13 mouse cellular contexts compared by ENCODE assay signal in the genomic region with DNA sequence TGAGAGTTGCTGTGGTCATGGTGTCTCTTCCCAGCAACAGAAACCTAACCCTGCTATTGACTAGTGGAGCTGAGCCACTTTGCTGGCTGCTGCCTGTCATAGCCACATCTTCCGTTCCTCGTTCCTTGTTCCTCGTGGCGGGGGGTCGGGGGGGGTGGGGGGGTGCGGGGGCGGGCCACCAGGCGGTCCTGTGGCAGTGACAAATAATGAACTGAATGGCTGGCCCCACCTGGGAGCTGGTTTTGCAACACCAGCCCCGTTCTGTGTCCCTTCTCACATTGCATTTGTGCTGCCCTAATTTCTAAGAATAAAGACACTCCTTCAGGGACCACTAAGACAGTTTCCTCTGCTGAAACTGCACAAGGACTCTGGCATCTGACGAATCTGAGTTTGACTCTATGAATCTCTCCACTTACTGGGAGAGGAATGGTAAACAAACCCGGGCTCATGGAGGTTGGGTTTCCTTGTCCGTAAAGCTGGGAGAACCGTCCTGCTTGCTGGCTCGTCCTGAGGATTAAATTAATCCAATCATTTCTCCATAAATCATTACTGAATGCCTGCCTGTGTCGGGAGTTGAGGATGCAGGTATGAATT. TPM values are rescaled to one million over a fixed set of nuclear protein-coding genes. Genes with fewer than 3 reads are reported as not detected.
DNase-seq lines count a peak whose midpoint lies in the region; ATAC-seq lines count a peak whose summit lies in the region.
"Had no signal": no experiment of that assay in that cellular context is flagged by ENCODE, and none has a peak within 500 bp of the region (broad histone marks: within the 10 kb centered on the region; RNA-seq: fewer than 3 reads in every experiment).

No protein-coding gene starts in this region.

- no peak overlapping the region for H3K9ac ChIP-seq in hindbrain, embryonic 16.5 days (ENCODE audit: low read depth, low read length)
- H3K9ac ChIP-seq: liver, embryonic 15.5 days had no signal

- H3K27ac ChIP-seq in heart, embryonic 10.5 days = 0 out of 2 replicates have a peak overlapping the region, but pooled peaks have one; percentile 33
- H3K27ac ChIP-seq in hindbrain, embryonic 16.5 days (ENCODE audit: low read depth, low read length) = peak overlapping the region; percentile 45; the same call in 1 of the 2 replicates
- H3K27ac ChIP-seq: left cerebral cortex, adult 2 months; liver, embryonic 15.5 days had no signal

- H3K4me3 ChIP-seq in heart, embryonic 10.5 days = no peak overlapping the region
- no peak overlapping the region for H3K4me3 ChIP-seq in hindbrain, embryonic 16.5 days (ENCODE audit: low read length)
- H3K4me3 ChIP-seq: left cerebral cortex, adult 2 months; liver, embryonic 15.5 days had no signal

- H3K4me2 ChIP-seq in hindbrain, embryonic 16.5 days (ENCODE audit: low read length) = peak overlapping the region; percentile 4; the same call in 1 of the 2 replicates
- H3K4me2 ChIP-seq: liver, embryonic 15.5 days had no signal

- H3K27me3 ChIP-seq in heart, embryonic 10.5 days (ENCODE audit: insufficient read depth, poor library complexity, severe bottlenecking) = no peaks in the 10 kb centered on the region
- H3K27me3 ChIP-seq in hindbrain, embryonic 16.5 days (replicated peaks; ENCODE audit: control insufficient read depth, insufficient read depth, low read length) = no peaks in the 10 kb centered on the region
- H3K27me3 ChIP-seq in splenic B cell, adult 2 months (ENCODE audit: control insufficient read depth, insufficient read depth, low read length, poor library complexity, severe bottlenecking) = no peaks in the 10 kb centered on the region
- H3K27me3 ChIP-seq: liver, embryonic 15.5 days had no signal

- ATAC-seq in hindbrain, embryonic 16.5 days = 0 out of 2 replicates have a peak, but pooled peaks have one; percentile 34

- 49% methylated on average over 15 of the region's 15 CpGs for WGBS in heart, embryonic 10.5 days
- WGBS in hindbrain, embryonic 16.5 days = 29% methylated on average over 15 of the region's 15 CpGs

- peaks cover 28% of the 10 kb centered on the region for H3K4me1 ChIP-seq in heart, embryonic 10.5 days
- no peaks in the 10 kb centered on the region for H3K4me1 ChIP-seq in hindbrain, embryonic 16.5 days (ENCODE audit: control insufficient read depth, insufficient read depth, low read depth, low read length)

- no peak for DNase-seq in heart, embryonic 10.5 days (ENCODE audit: low spot score)
- DNase-seq in heart, adult 8-10 months (ENCODE audit: low spot score) = no peak
- DNase-seq in retina, postnatal 1 day = peak; percentile 55
- DNase-seq in retina, embryonic 14.5 days (ENCODE audit: low spot score) = no peak
- DNase-seq in splenic B cell, adult 2 months (ENCODE audit: low read depth, low spot score) = peak; percentile 26
- no peak for DNase-seq in adipocyte (ENCODE audit: low spot score)
- DNase-seq in T-cell, adult 2 months (ENCODE audit: low spot score) = no peak
- DNase-seq: cerebellum, adult 9-11 months; kidney, postnatal 36 days; thymus, adult 2 months had no signal

- H3K9me3 ChIP-seq in heart, embryonic 10.5 days = no peaks in the 10 kb centered on the region
- no peaks in the 10 kb centered on the region for H3K9me3 ChIP-seq in hindbrain, embryonic 16.5 days (ENCODE audit: control insufficient read depth, low read length)
- H3K9me3 ChIP-seq: liver, embryonic 15.5 days had no signal

- H3K36me3 ChIP-seq in heart, embryonic 10.5 days = no peaks in the 10 kb centered on the region
- no peaks in the 10 kb centered on the region for H3K36me3 ChIP-seq in hindbrain, embryonic 16.5 days (ENCODE audit: control insufficient read depth, insufficient read depth, low read length)
- H3K36me3 ChIP-seq in splenic B cell, adult 2 months (ENCODE audit: control insufficient read depth, insufficient read depth, low read length, poor library complexity, severe bottlenecking) = no peaks in the 10 kb centered on the region
- H3K36me3 ChIP-seq: liver, embryonic 15.5 days had no signal

RNA-seq across cellular contexts. Expression of gene Irf2bpl, which starts 41.6 kb away (rescaled TPM):
- polyA plus RNA-seq in heart, embryonic 10.5 days (2016; fragmentation: Nextera tagmentation; extraction: Ambion mirVana) = 28.7 and 35.3 TPM in 2 replicates
- total RNA-seq in heart, adult 8-10 months (2022) = 10 to 100 TPM; 26.2 to 30.4 (median 27.8) TPM
- polyA plus RNA-seq in hindbrain, embryonic 16.5 days (2015; fragmentation: Nextera tagmentation; extraction: Ambion mirVana) = 49.7 and 56.6 TPM in 2 replicates

Comparison
In these comparisons a context has a peak if more than half of its experiments do, and no peak if none do; other contexts are left out.
1. DNase-seq: peak in retina, postnatal 1 day (single experiment) and splenic B cell, adult 2 months (single experiment); none in heart, embryonic 10.5 days (single experiment), heart, adult 8-10 months (single experiment), retina, embryonic 14.5 days (single experiment), adipocyte (single experiment) and T-cell, adult 2 months (single experiment).